Mouse (Mus musculus) spleen, postnatal 4 days (tissue): Measurements from ENCODE around the gene Btbd3.

Experiments
- DNase-seq, 2 experiments: peaks; one replicate each; pipeline ENCODE4 v3.0.0; 2022; ENCODE audit warnings: low spot score in 2 of 2

Gene Btbd3

GRCm38 (mm10) chr2:138388591-138388990 is 132.2 kb downstream of the Btbd3 start:
- no peak for DNase-seq

GRCm38 (mm10) chr2:138403046-138403445 is 146.7 kb downstream of the Btbd3 start:
- DNase-seq, result no peak

- no peak for DNase-seq
Measured at GRCm38 (mm10) chr2:138405753-138406528, 149.6 kb downstream of the Btbd3 start.

- DNase-seq, result no peak
Measured at GRCm38 (mm10) chr2:138406703-138407102, 150.3 kb downstream of the Btbd3 start.

- DNase-seq, result no peak
Measured at GRCm38 (mm10) chr2:138412537-138412936, 156.2 kb downstream of the Btbd3 start.

- no peak for DNase-seq
Measured at GRCm38 (mm10) chr2:138422321-138422720, 166.0 kb downstream of the Btbd3 start.

GRCm38 (mm10) chr2:138431991-138432390 is 175.6 kb downstream of the Btbd3 start:
- no peak for DNase-seq

GRCm38 (mm10) chr2:138446466-138446865 is 190.1 kb downstream of the Btbd3 start:
- DNase-seq, result no peak

DNA sequence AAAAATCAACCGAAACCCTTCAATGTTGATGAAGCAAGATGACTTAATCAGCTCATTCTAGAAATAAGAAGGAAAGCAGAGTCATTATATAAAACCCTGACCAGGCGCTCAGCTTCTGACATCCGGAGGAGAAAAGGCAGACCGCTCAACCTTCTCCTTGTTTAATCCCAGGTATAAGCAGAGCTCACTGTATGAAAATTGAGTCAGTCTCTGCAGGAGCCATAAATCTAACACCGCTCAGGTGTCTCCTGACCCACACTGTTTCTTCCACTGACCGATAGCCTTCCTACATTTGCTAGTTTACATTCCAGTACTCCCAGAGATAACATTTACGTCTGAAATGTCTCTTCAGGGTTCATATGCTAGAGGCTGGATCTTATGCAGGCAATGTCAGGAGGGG is 190.6 kb downstream of the Btbd3 start:
- DNase-seq, result no peak

DNA sequence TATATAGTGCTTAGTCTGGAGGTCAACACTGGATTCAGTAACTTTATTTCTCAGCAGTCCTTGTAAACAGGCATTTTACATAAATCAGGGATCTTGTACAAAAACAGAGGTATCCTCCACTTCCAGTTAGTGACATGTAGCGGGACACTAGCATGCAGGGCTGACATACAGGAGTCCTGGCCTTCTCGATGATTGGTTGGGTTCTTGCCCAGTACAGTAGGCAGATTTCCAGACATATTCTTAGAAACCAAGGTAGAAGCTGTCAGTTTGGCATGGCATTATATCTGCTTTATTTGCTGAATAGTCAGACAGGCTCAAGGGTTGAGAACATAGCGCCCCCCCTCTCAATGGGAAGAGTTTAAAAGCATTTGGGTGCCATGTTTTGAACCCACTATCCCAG is 191.3 kb downstream of the Btbd3 start:
- DNase-seq, result no peak

- DNase-seq, result peak in 1 of 2 experiments; percentile 53
Measured at GRCm38 (mm10) chr2:138468046-138468572, 211.7 kb downstream of the Btbd3 start.

- no peak for DNase-seq
Measured at GRCm38 (mm10) chr2:138473407-138473806, 217.0 kb downstream of the Btbd3 start.

- DNase-seq, result no peak
Measured at GRCm38 (mm10) chr2:138476486-138476885, 220.1 kb downstream of the Btbd3 start.

DNA sequence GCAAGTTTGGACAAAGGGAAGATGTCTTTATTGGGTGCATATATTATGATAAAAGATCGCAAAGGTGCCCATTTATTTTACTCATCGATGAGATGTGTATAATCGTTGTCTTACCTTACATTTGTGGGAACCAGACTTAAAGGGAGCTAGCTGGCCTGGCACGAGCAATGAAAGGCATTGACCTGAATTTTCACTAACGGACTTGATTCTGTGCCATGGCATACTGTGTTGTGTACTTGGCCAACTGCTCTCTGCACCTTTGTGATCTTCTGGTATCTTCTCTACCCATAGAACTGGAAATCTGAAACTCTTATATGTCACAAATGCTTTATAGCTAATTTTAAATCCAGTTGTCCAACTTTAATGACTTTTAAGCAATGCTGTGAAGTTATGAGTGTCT is 220.9 kb downstream of the Btbd3 start:
- no peak for DNase-seq

DNA sequence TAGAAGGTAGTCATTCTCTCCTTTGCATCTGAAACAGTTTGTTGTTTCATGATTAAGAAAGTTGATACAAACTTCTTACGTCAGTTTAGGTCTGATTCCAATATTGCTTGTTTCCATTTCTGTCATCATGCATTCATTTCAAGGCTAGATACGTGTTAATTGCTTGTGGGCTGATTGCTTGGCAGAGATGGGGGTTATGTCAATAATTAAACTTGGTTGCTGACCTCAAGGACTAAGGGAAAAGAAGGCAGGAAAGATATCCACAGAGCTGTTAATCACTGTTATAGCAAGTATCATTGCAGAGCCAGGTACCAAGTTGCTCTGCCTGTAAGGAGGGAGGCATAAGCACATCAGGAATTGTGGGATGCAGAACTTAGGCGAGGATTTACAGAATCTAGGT is 226.2 kb downstream of the Btbd3 start:
- DNase-seq, result no peak

DNA sequence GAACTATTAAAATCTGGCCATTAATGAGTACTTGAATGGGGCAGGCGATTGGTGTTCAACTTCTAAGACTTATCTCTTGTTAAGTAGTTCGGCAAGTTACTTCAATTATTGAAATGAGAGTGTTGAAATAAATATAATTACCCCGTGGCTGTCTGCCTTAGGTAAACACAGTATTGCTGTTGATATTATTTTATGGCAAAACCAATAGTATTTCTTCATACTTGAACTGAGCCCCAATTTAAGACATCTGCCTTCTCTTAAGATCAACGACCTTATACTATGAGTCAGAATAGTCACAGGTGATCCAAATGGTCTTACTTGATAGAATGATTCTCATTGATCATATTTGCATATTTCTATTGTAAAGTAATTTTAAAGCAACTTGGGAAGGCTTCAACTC is 228.5 kb downstream of the Btbd3 start:
- DNase-seq, result no peak

GRCm38 (mm10) chr2:138490688-138491405 is 234.5 kb downstream of the Btbd3 start:
- no peak for DNase-seq

DNA sequence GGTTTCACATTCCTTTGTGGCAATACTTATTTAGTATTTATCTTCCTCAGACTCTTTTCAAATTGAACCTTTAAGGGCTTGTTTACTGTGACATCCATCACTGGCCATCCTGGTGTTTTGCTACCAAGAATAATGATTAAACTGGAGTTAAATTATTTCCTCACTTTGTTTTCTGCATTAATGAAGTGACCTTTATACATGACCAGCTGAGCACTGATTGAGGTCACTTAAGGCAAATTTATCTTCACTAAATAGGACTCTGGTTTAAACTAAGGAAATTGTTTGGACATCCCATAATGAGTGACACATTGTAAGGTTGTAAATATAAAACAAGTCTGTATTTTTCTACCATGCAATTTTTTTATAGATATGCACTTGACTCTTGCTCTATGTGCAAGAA is 235.8 kb downstream of the Btbd3 start:
- DNase-seq, result no peak

DNA sequence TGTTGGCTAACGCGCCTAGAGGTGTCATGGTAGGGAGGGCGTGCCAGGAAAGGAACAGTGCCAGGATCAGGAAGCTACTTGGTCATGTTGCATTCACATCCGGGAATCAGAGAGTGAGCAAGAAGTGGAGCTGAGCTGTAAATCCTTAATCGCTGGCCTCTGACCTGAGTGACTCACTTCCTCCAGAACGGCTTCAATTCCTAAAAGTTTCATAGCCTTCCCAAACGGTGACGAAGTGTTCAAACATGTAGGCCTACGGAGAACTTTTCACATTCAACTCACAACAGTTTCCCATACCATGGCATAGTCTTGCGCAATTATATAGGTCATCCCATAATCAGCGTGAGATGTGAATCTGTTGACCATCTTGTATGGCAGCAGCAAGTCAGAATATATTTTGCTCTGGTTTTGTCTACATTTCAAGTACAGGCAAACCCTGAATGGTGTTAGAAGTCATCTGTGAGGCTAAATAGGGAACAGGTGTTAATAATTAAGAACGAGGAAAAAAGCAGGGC is 247.6 kb downstream of the Btbd3 start:
- no peak for DNase-seq

DNA sequence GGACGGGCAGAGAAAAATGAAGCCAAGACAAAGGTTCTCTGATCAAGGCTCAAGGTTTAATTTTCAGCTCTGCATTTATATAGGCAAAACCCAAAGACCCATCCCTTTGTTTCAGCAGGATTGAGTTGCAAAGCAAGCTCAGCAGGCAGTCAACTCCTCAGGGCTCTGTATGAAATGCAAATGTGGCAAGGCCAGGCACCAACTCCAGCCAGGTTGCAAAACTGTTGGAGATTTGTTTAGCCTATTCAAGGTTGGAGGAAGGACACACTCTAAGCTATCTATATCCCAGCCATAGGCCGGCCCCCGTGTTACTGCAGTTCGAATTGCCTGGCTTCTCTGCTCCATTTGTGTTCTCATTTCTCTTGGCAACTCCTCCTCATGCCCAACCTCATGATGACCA is 259.2 kb downstream of the Btbd3 start:
- no peak for DNase-seq

GRCm38 (mm10) chr2:138528461-138528860 is 272.1 kb downstream of the Btbd3 start:
- no peak for DNase-seq

- DNase-seq, result no peak
Measured at GRCm38 (mm10) chr2:138531160-138531967, 275.0 kb downstream of the Btbd3 start.
